Mouse (Mus musculus) CH12.LX (cell line): ENCODE measurements around the gene Nol4l. TPM values are rescaled to one million over a fixed set of nuclear protein-coding genes. Genes with fewer than 3 reads are reported as not detected.

ENCODE experiments used
- DNase-seq: peaks from one replicate; pipeline ENCODE4 v3.0.0-alpha.2; 2013; ENCODE audit errors: extremely low read depth
- H3K27ac ChIP-seq: 2 replicates; pipeline ENCODE4 v1.5.1; 2012; ENCODE audit warnings: low read depth, mild to moderate bottlenecking, control low read depth, moderate library complexity; ENCODE audit not compliant: insufficient read depth
- H3K27me3 ChIP-seq: replicated peaks from 2 replicates; pipeline ENCODE3; 2012; ENCODE audit warnings: inconsistent platforms
- H3K36me3 ChIP-seq, 2 experiments: replicated peaks in 1 of 2; 2 replicates each; pipeline versions ENCODE3 to v1.6.1; 2012; ENCODE audit warnings: inconsistent platforms in 1 of 2, low read length in 1 of 2, mild to moderate bottlenecking in 1 of 2, mixed read lengths in 1 of 2, moderate library complexity in 1 of 2; ENCODE audit not compliant: control insufficient read depth in 1 of 2, insufficient read depth in 1 of 2
- H3K4me1 ChIP-seq, 2 experiments: 2 replicates each; pipeline ENCODE4 v1.6.1; 2012; ENCODE audit warnings: inconsistent platforms in 1 of 2, moderate library complexity in 1 of 2; ENCODE audit not compliant: insufficient read depth in 2 of 2, control insufficient read depth in 1 of 2
- H3K4me2 ChIP-seq: 2 replicates; pipeline ENCODE4 v1.6.1; 2012; ENCODE audit warnings: low read depth, mild to moderate bottlenecking, control low read depth; ENCODE audit not compliant: poor library complexity, insufficient read depth, severe bottlenecking
- H3K4me3 ChIP-seq, 3 experiments: fragments of 150-350 bp in 1 of 3; sonication (generic) in 1 of 3; replicated peaks in 1 of 3; 2 replicates each; pipeline versions ENCODE3 to v1.5.1; 2011 to 2012; ENCODE audit warnings: low read depth in 2 of 3, low read length in 2 of 3, mild to moderate bottlenecking in 2 of 3, moderate library complexity in 2 of 3, control low read depth in 1 of 3, improper control_type of control experiment in 1 of 3, inconsistent platforms in 1 of 3, mixed read lengths in 1 of 3; ENCODE audit not compliant: poor library complexity in 1 of 3
- H3K79me2 ChIP-seq: replicated peaks from 2 replicates; pipeline ENCODE4 v1.6.1; 2012; ENCODE audit warnings: mild to moderate bottlenecking, moderate library complexity; ENCODE audit not compliant: control insufficient read depth, poor library complexity, insufficient read depth, severe bottlenecking; ENCODE audit errors: extremely low read depth
- H3K9ac ChIP-seq: 2 replicates; pipeline ENCODE4 v1.6.1; 2012; ENCODE audit warnings: low read depth, mild to moderate bottlenecking, control low read depth, moderate library complexity; ENCODE audit not compliant: insufficient read depth
- H3K9me3 ChIP-seq: replicated peaks from 2 replicates; pipeline ENCODE3; 2012; ENCODE audit warnings: low read length, inconsistent platforms, mixed read lengths
- CHD1 ChIP-seq: IDR thresholded peaks from 2 replicates; pipeline ENCODE4 v1.6.1; 2012; ENCODE audit warnings: low read depth, low read length, improper control_type of control experiment, inconsistent platforms
- CHD2 ChIP-seq: IDR thresholded peaks from 2 replicates; pipeline ENCODE4 v1.6.1; 2011; ENCODE audit warnings: low read length, improper control_type of control experiment
- CTCF ChIP-seq, 2 experiments: IDR thresholded peaks in 1 of 2; conservative IDR thresholded peaks in 1 of 2; 2 replicates each; pipeline ENCODE4 v1.5.1; 2011 to 2012; ENCODE audit warnings: low read depth in 2 of 2, low read length in 2 of 2, improper control_type of control experiment in 1 of 2, inconsistent platforms in 1 of 2, mild to moderate bottlenecking in 1 of 2, moderate library complexity in 1 of 2
- ELF1 ChIP-seq: IDR thresholded peaks from 2 replicates; pipeline ENCODE4 v1.6.1; 2014; ENCODE audit warnings: low read depth, mild to moderate bottlenecking, inconsistent platforms, low read length, improper control_type of control experiment
- ETS1 ChIP-seq: conservative IDR thresholded peaks from 2 replicates; pipeline ENCODE4 v1.6.1; 2012; ENCODE audit warnings: low read depth, mild to moderate bottlenecking, inconsistent platforms, low read length, improper control_type of control experiment, moderate library complexity
- JUN ChIP-seq: IDR thresholded peaks from 2 replicates; pipeline ENCODE4 v1.6.1; 2011; ENCODE audit warnings: low read depth, mild to moderate bottlenecking, low read length, improper control_type of control experiment, moderate library complexity; ENCODE audit not compliant: insufficient read depth
- JUND ChIP-seq: conservative IDR thresholded peaks from 2 replicates; pipeline ENCODE4 v1.6.1; 2011; ENCODE audit warnings: low read depth, low read length, improper control_type of control experiment
- MEF2A ChIP-seq: IDR thresholded peaks from 2 replicates; pipeline ENCODE4 v1.6.1; 2014; ENCODE audit warnings: low read depth, mild to moderate bottlenecking, inconsistent platforms, low read length, improper control_type of control experiment, borderline replicate concordance
- NRF1 ChIP-seq: IDR thresholded peaks from 2 replicates; pipeline ENCODE4 v1.6.1; 2014; ENCODE audit warnings: low read depth, mild to moderate bottlenecking, inconsistent platforms, low read length, improper control_type of control experiment, moderate library complexity
- POLR2A ChIP-seq: IDR thresholded peaks from 2 replicates; pipeline ENCODE4 v1.6.1; 2011; ENCODE audit warnings: low read depth, mild to moderate bottlenecking, improper control_type of control experiment, low read length
- RCOR1 ChIP-seq: conservative IDR thresholded peaks from 2 replicates; pipeline ENCODE4 v1.6.1; 2012; ENCODE audit warnings: low read depth, mild to moderate bottlenecking, inconsistent platforms, low read length, improper control_type of control experiment
- SIN3A ChIP-seq: IDR thresholded peaks from 2 replicates; pipeline ENCODE4 v1.6.1; 2012; ENCODE audit warnings: low read length, improper control_type of control experiment, inconsistent platforms
- SMC3 ChIP-seq: IDR thresholded peaks from 2 replicates; pipeline ENCODE4 v1.6.1; 2011; ENCODE audit warnings: low read depth, low read length, improper control_type of control experiment
- TBP ChIP-seq: conservative IDR thresholded peaks from 2 replicates; pipeline ENCODE4 v1.6.1; 2011; ENCODE audit warnings: low read depth, low read length, improper control_type of control experiment
- UBTF ChIP-seq: IDR thresholded peaks from 2 replicates; pipeline ENCODE4 v1.6.1; 2012; ENCODE audit warnings: low read depth, mild to moderate bottlenecking, inconsistent platforms, low read length, improper control_type of control experiment, moderate library complexity
- USF2 ChIP-seq: conservative IDR thresholded peaks from 2 replicates; pipeline ENCODE4 v1.6.1; 2011; ENCODE audit warnings: low read depth, low read length, improper control_type of control experiment
- ZC3H11A ChIP-seq: IDR thresholded peaks from 2 replicates; pipeline ENCODE4 v1.6.1; 2012; ENCODE audit warnings: low read depth, mild to moderate bottlenecking, inconsistent platforms, low read length, improper control_type of control experiment
- ZMIZ1 ChIP-seq: IDR thresholded peaks from 2 replicates; pipeline ENCODE4 v1.6.1; 2012; ENCODE audit warnings: low read depth, mild to moderate bottlenecking, inconsistent platforms, low read length, improper control_type of control experiment
- dilution Hi-C: fragments of 300-500 bp; cut with MboI; formaldehyde crosslinking; loops from 2 replicates; pipeline ENCODE4 v1.14.3; 2020; ENCODE audit warnings: low sequenced_read_pairs; ENCODE audit not compliant: extremely low pct_unique_long_range_greater_than_20kb, extremely low pct_ligation_motif_present
- in situ Hi-C: fragments of 300-500 bp; cut with MboI; formaldehyde crosslinking; loops from 3 replicates; pipeline ENCODE4 v1.14.3; 2019; ENCODE audit warnings: low sequenced_read_pairs, low pct_ligation_motif_present, low pct_unique_long_range_greater_than_20kb, mixed read lengths
- polyA plus RNA-seq: library from polyadenylated mRNA; unstranded; fragments of >175 nt; gene quantifications from 2 replicates; pipeline ENCODE4 v1.2.1, GENCODE M21; 2012; ENCODE audit warnings: low read depth; ENCODE audit not compliant: insufficient read length
- total RNA-seq, 2 experiments: library from RNA; depleted of rRNA; stranded (reverse); fragments of 300-350 nt in 1 of 2; fragments of >200 nt in 1 of 2; gene quantifications; 2 replicates each; pipeline ENCODE4 v1.2.3; 2012 to 2014

Nol4l gene
- total RNA-seq (2012; rRNA removed) (3.5 and 3.7 TPM in 2 replicates), total RNA-seq (2014; rRNA removed) (1.0 and 1.3 TPM in 2 replicates), polyA plus RNA-seq (1.9 and 3.5 TPM in 2 replicates)

GRCm38 (mm10) chr2:153529931-153530766 is at the start of gene Nol4l:
TSS of gene Nol4l (minus strand) at chr2:153529971.
- in situ Hi-C loops (no loop called here), dilution Hi-C loops (no loop called here)
- peak within 1 kb of the TSS; percentile 58 to 89 (median 66) for H3K4me3 ChIP-seq
- TF ChIP-seq UBTF (0 out of 2 replicates have a peak, but pooled peaks have one; percentile 9), NRF1 (no peak)
- peaks cover 12% of the 10 kb centered on the region for H3K27me3 ChIP-seq
- H3K79me2 ChIP-seq: no peaks in the 10 kb centered on the region
- no peaks in the 10 kb centered on the region for H3K36me3 ChIP-seq
- no peak for DNase-seq
- H3K27ac ChIP-seq: peak within 1 kb of the TSS; percentile 76
- H3K9ac ChIP-seq: peak within 1 kb of the TSS; percentile 72
- H3K9me3 ChIP-seq: peaks cover 7% of the 10 kb centered on the region
- H3K4me1 ChIP-seq: peaks cover 21 to 32% of the 10 kb centered on the region in 2 experiments
- peak within 1 kb of the TSS; percentile 68 for H3K4me2 ChIP-seq

- dilution Hi-C loops (no loop called here), in situ Hi-C loops (loop anchor here (5.0 to 25.0 kb wide), 3 partner anchors 65 to 665 kb away; partner anchors contain the start of gene Mylk2)
- Histone ChIP-seq H3K9me3 (no peaks in the 10 kb centered on the region), H3K4me3 (no peak overlapping the region), H3K4me2 (no peak overlapping the region), H3K27ac (no peak overlapping the region), H3K36me3 (no peaks in the 10 kb centered on the region), H3K4me1 (peaks cover 6 to 11% of the 10 kb centered on the region in 2 experiments), H3K79me2 (no peaks in the 10 kb centered on the region), H3K27me3 (no peaks in the 10 kb centered on the region), H3K9ac (no peak overlapping the region)
- TF ChIP-seq SIN3A: no peak
- TF ChIP-seq JUND: no peak
- no peak for TF ChIP-seq TBP
- DNase-seq: no peak
Observed at GRCm38 (mm10) chr2:153577122-153577521, 47.4 kb upstream of the Nol4l start.

- Histone ChIP-seq H3K4me3 (no peak overlapping the region), H3K27me3 (no peaks in the 10 kb centered on the region), H3K9ac (no peak overlapping the region), H3K4me2 (no peak overlapping the region), H3K9me3 (no peaks in the 10 kb centered on the region), H3K4me1 (peaks cover 6 to 11% of the 10 kb centered on the region in 2 experiments), H3K36me3 (no peaks in the 10 kb centered on the region), H3K27ac (no peak overlapping the region), H3K79me2 (no peaks in the 10 kb centered on the region)
- dilution Hi-C loops: no loop called here
- in situ Hi-C loops: loop anchor here (5.0 to 25.0 kb wide), 3 partner anchors 64 to 664 kb away; partner anchors contain the start of gene Mylk2
- no peak for TF ChIP-seq ZMIZ1
- no peak for TF ChIP-seq CHD1
- no peak for TF ChIP-seq CTCF (conservative IDR thresholded peaks at IDR 0.05 in 1 of 2, IDR thresholded peaks at IDR 0.05 in 1 of 2; ENCODE audit: low read depth in 2 of 2, low read length in 2 of 2)
- no peak for TF ChIP-seq ETS1
- TF ChIP-seq ZC3H11A: no peak
- TF ChIP-seq NRF1: no peak
- no peak for TF ChIP-seq MEF2A
- TF ChIP-seq SMC3: no peak
- TF ChIP-seq ELF1: no peak
- no peak for TF ChIP-seq CHD2
- no peak for TF ChIP-seq JUN
- no peak for TF ChIP-seq RCOR1
- no peak for TF ChIP-seq POLR2A
- no peak for TF ChIP-seq USF2
- no peak for DNase-seq
Observed at GRCm38 (mm10) chr2:153576150-153576549, 46.4 kb upstream of the Nol4l start.
